Mouse (Mus musculus) liver, embryonic 14.5 days (tissue): ENCODE results near the gene Chil1. TPM values are rescaled to one million over a fixed set of nuclear protein-coding genes. Genes with fewer than 3 reads are reported as not detected.

Source experiments
- ATAC-seq: fragments of 200-750 bp; cut with Nextera tagmentation; 2 replicates; pipeline ENCODE4 v1.8.0; 2017; ENCODE audit warnings: moderate number of reproducible peaks, mild to moderate bottlenecking, moderate library complexity; ENCODE audit not compliant: insufficient read depth
- DNase-seq, 3 experiments: peaks; one replicate each; pipeline ENCODE4 v3.0.0-alpha.2; 2012 to 2013; ENCODE audit warnings: low read depth in 3 of 3, low spot score in 3 of 3
- H3K27ac ChIP-seq: fragments of 300-500 bp; sonication (generic); 2 replicates; pipeline ENCODE4 v1.5.1; 2014; ENCODE audit warnings: moderate library complexity, mild to moderate bottlenecking, control low read depth, inconsistent platforms
- H3K27me3 ChIP-seq: fragments of 300-500 bp; sonication (generic); 2 replicates; pipeline ENCODE4 v1.6.1; 2014; ENCODE audit warnings: mild to moderate bottlenecking, low read length, moderate library complexity; ENCODE audit not compliant: control insufficient read depth, insufficient read depth
- H3K36me3 ChIP-seq: fragments of 300-500 bp; sonication (generic); replicated peaks from 2 replicates; pipeline ENCODE4 v1.6.1; 2014; ENCODE audit warnings: low read depth; ENCODE audit not compliant: control insufficient read depth, insufficient read depth
- H3K4me1 ChIP-seq, 2 experiments: fragments of 200-500 bp in 1 of 2; fragments of 300-500 bp in 1 of 2; sonication (generic) in 1 of 2; replicated peaks; 2 replicates each; pipeline ENCODE4 v1.6.1; 2012 to 2014; ENCODE audit warnings: antibody characterized with exemption in 1 of 2, inconsistent platforms in 1 of 2, low read length in 1 of 2; ENCODE audit not compliant: control insufficient read depth in 2 of 2, insufficient read depth in 2 of 2
- H3K4me2 ChIP-seq: fragments of 300-500 bp; sonication (generic); 2 replicates; pipeline ENCODE4 v1.6.1; 2014; ENCODE audit warnings: low read depth, mild to moderate bottlenecking, control low read depth, moderate library complexity
- H3K4me3 ChIP-seq, 2 experiments: fragments of 200-500 bp in 1 of 2; fragments of 300-500 bp in 1 of 2; sonication (generic) in 1 of 2; 2 replicates each; pipeline ENCODE4 v1.5.1; 2012 to 2014; ENCODE audit warnings: low read depth in 2 of 2, low read length in 2 of 2, mild to moderate bottlenecking in 2 of 2, control low read depth in 1 of 2, inconsistent platforms in 1 of 2, moderate library complexity in 1 of 2; ENCODE audit not compliant: insufficient read depth in 1 of 2
- H3K9ac ChIP-seq: fragments of 300-500 bp; sonication (generic); replicated peaks from 2 replicates; pipeline ENCODE4 v1.6.1; 2014; ENCODE audit warnings: mild to moderate bottlenecking, control low read depth, moderate library complexity
- H3K9me3 ChIP-seq: fragments of 300-500 bp; sonication (generic); 2 replicates; pipeline ENCODE4 v1.6.1; 2016; ENCODE audit warnings: low read length, mixed read lengths; ENCODE audit not compliant: control insufficient read depth
- CTCF ChIP-seq: IDR thresholded peaks from 2 replicates; pipeline ENCODE4 v1.5.1; 2016; ENCODE audit warnings: antibody characterized with exemption, low read depth, control low read depth
- EP300 ChIP-seq: IDR thresholded peaks from 2 replicates; pipeline ENCODE4 v1.6.1; 2016; ENCODE audit warnings: antibody characterized with exemption, low read depth
- WGBS: fragments of 180-500 bp; shearing (Covaris S2); extraction: QIAGEN DNeasy Blood & Tissue Kit; methylation state at CpG from one replicate; pipeline ENCODE4 v1.1.7; 2014; ENCODE audit not compliant: insufficient replicate concordance; 5-methylcytosine and 5-hydroxymethylcytosine counted together
- polyA plus RNA-seq, 2 experiments: library from polyadenylated mRNA; depleted of rRNA in 1 of 2; stranded (reverse) in 1 of 2; unstranded in 1 of 2; fragments of >200 nt; fragmentation: Nextera tagmentation in 1 of 2; extraction: Ambion mirVana in 1 of 2; gene quantifications; 2 replicates each; pipeline versions ENCODE4 v1.2.1 to v1.2.3; 2012 to 2014

Chil1 gene
- polyA plus RNA-seq, 2 experiments, result 1.3 to 3.7 TPM

- H3K36me3 ChIP-seq, result no peaks in the 10 kb centered on the region
- WGBS, result 51% methylated on average over 1 of the region's 1 CpGs
- H3K4me3 ChIP-seq, result no peak overlapping the region
- no peak for DNase-seq
- H3K27me3 ChIP-seq, result peaks cover 3% of the 10 kb centered on the region; the same call in 1 of the 2 replicates
- no peak overlapping the region for H3K27ac ChIP-seq
- H3K9me3 ChIP-seq, result no peaks in the 10 kb centered on the region
- ATAC-seq, result no peak
- TF ChIP-seq EP300, result no peak
- no peak for TF ChIP-seq CTCF
- no peak overlapping the region for H3K4me2 ChIP-seq
- no peak overlapping the region for H3K9ac ChIP-seq
- H3K4me1 ChIP-seq, result 0 out of 4 replicates have a peak, but pooled peaks cover 0 to 6% of the 10 kb centered on the region in 2 experiments
Observed at GRCm38 (mm10) chr1:134221172-134221571, 39.2 kb downstream of the Chil1 start.

DNA sequence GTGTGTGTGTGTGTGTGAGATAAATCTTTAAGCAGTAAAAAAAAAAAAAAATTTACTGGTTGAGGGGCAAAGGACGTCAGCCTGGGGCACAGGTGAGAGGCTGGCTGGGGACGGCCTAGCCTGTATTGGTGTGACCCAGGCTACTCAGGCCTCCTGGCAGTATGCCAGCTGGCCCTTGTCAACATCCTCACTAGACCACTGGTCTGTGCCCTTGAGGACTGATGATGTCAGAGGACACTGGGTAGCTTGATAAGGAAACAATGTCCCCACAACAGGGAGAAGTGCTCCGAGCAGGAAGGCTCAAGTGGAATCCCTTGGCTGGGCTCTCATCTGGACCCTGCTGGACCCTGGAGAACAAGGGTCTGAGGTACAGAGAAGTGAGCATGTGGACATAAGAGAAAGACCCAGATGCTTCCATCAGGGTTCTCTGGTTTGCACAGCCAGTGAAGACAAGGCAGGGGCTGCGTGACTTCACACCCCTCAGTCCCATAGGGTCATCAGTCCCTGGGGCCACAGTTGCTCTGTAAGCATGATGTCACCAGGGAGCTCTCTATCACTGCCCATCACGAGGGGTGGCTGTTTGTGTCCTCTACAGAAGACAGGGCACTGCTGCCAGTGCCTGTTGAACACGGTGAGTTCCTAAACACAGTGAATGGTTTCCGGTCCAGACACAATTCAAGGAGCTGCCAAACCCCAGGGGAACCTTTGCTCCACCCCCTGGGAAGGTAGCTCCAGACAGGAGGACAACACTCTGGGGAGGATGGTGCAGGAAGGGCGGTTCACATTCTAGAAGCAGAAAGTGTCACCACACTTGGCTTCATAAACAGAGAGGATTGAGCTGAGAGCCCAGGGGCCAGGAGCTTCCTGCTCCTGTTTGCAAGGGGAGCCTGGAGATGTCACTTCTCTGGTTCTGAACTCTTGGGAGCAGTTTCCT is 40.4 kb downstream of the Chil1 start:
- Histone ChIP-seq H3K9me3 (no peaks in the 10 kb centered on the region), H3K4me1 (0 out of 4 replicates have a peak, but pooled peaks cover 0 to 6% of the 10 kb centered on the region in 2 experiments), H3K9ac (no peak overlapping the region), H3K27ac (no peak overlapping the region), H3K4me3 (no peak overlapping the region), H3K4me2 (no peak overlapping the region), H3K27me3 (peaks cover 3% of the 10 kb centered on the region; the same call in 1 of the 2 replicates), H3K36me3 (no peaks in the 10 kb centered on the region)
- DNase-seq, result no peak
- ATAC-seq, result 0 out of 2 replicates have a peak, but pooled peaks have one; percentile 31
- TF ChIP-seq EP300, result no peak
- TF ChIP-seq CTCF, result no peak
- WGBS, result 40% methylated on average over 8 of the region's 8 CpGs

GRCm38 (mm10) chr1:134224649-134225227 is 42.8 kb downstream of the Chil1 start:
- ATAC-seq, result no peak
- no peak for DNase-seq
- Histone ChIP-seq H3K4me3 (no peak overlapping the region), H3K36me3 (no peaks in the 10 kb centered on the region), H3K27me3 (peaks cover 3% of the 10 kb centered on the region; the same call in 1 of the 2 replicates), H3K4me2 (no peak overlapping the region), H3K27ac (no peak overlapping the region), H3K4me1 (0 out of 4 replicates have a peak, but pooled peaks cover 0 to 6% of the 10 kb centered on the region in 2 experiments), H3K9me3 (no peaks in the 10 kb centered on the region), H3K9ac (no peak overlapping the region)
- no peak for TF ChIP-seq EP300
- no peak for TF ChIP-seq CTCF
- 61% methylated on average over 12 of the region's 12 CpGs for WGBS

DNA sequence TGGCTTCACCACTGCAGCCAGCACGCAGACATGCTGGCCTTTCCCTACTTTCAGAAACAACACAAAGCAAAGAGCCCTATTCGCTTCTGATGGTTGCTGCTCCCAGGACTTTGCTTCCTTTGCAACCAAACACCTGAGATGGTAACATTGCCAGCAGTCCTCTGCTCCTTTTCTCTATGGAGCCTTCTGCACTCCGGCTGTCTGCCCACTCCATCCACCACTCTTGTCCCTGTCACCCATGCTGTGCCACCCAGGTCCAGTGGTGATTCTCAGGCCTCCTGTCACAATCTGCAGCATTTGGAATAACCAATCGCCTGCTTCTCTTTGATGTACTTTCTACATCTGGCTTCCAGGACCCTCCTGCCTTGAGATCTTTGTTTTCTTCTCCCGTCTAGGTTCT is 43.4 kb downstream of the Chil1 start:
- Histone ChIP-seq H3K27me3 (peaks cover 3% of the 10 kb centered on the region; the same call in 1 of the 2 replicates), H3K9me3 (no peaks in the 10 kb centered on the region), H3K4me1 (0 out of 4 replicates have a peak, but pooled peaks cover 0 to 6% of the 10 kb centered on the region in 2 experiments), H3K9ac (no peak overlapping the region), H3K36me3 (no peaks in the 10 kb centered on the region), H3K4me3 (no peak overlapping the region), H3K4me2 (no peak overlapping the region), H3K27ac (no peak overlapping the region)
- TF ChIP-seq EP300 (no peak), CTCF (no peak)
- 64% methylated on average over 5 of the region's 5 CpGs for WGBS
- no peak for DNase-seq
- ATAC-seq, result no peak

- no peak for TF ChIP-seq EP300
- no peak for TF ChIP-seq CTCF
- no peak overlapping the region for H3K4me3 ChIP-seq
- H3K9me3 ChIP-seq, result no peaks in the 10 kb centered on the region
- H3K27me3 ChIP-seq, result peaks cover 3% of the 10 kb centered on the region; the same call in 1 of the 2 replicates
- H3K4me1 ChIP-seq, result 0 out of 4 replicates have a peak, but pooled peaks cover 0 to 3% of the 10 kb centered on the region in 2 experiments
- 30% methylated on average over 8 of the region's 8 CpGs for WGBS
- no peak overlapping the region for H3K9ac ChIP-seq
- DNase-seq (no peak), ATAC-seq (no peak)
- H3K36me3 ChIP-seq, result no peaks in the 10 kb centered on the region
- H3K27ac ChIP-seq, result no peak overlapping the region
- no peak overlapping the region for H3K4me2 ChIP-seq
Observed at GRCm38 (mm10) chr1:134226739-134227138, 44.8 kb downstream of the Chil1 start.
